Mouse (Mus musculus): ENCODE results near the gene Slain1.
A peak's percentile ranks its signal among the peaks of the same experiment; 100 is the strongest.
"Not testable (repeated sequence)": the region's sequence is repeated elsewhere in the genome, so short reads cannot be mapped to it uniquely, and the experiment has no call there.

Slain1 gene

DNA sequence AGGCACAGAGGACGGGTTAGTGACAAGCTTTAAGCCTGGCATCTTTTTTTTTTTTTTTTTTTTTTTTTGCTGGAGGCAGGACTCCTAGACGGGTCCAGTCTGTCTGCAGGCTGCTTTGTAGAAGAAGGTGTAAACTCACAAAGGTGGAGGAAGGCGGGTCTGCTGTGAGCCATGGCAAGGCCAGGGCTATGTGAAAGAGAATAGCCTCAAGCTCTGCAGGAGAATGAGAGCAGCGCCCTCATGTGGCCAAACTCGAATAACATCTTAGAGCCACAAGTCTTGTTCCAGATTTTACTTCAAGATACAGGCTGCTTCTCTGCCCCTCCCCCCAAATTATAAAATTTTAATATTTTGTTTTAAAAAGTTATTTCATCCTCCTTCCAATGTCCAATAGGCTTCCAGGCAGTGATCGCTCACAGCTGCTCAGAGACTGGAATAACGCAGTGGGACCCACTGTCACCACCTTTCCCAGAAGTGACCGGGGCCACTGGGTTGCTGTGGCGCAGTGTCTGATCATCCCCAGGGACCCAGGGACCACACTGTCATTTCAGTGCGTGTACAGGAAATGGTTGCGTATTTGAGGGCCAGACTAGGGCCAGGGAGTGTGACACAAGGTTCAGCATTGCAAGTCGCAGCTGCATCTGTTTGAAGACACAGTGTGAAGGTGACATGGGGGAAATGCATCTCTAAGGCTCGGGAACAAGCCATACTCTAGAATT, 70.8 kb downstream of the Slain1 start:
- DNase-seq (ENCODE audit: low spot score in 2 of 2): peak in 1 of 2 experiments; percentile 64

DNA sequence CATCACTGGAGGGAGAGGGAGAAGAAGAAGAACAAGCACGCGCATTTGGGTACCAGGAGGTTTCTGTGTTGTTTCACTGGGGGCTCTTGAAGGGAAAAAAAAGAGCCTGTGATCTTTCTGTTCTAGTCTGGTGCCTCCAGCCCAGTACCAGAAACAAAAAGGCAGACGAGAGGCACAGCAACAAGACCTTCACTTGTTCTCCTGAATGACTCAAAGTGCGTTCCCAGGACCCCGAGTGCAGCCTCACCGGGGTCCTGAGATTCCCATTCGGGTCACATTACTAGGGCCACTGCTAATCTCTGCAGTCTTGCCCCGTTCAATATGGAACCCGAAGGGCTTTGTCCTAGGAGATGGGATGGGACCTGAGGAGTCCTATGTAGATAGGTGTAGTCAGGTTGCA, 73.3 kb downstream of the Slain1 start:
- DNase-seq (ENCODE audit: low spot score in 2 of 2): no peak

DNA sequence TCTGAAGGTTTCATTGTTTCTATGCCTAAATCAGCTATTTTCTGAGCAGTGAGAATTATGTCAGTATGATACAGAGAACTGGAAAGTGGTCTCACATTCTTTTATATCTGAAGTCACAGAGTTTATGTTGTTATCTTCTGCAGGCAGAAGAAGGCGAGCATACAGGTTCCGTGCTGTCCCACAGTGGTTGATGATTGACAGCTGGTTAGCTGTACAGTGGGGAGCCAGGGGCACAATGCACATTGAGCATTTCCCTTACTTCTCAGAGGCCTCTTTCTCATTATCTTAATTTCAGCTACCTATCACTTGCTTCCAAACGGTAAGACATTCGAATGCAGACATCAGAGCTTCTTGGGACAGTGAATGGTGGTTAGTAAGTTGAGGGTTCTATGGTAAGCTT, 73.8 kb downstream of the Slain1 start:
- no peak for DNase-seq (ENCODE audit: low spot score in 2 of 2)

- DNase-seq (ENCODE audit: low spot score in 2 of 2): no peak
These were observed 78.5 kb downstream of the Slain1 start for GRCm38 (mm10) chr14:103728506-103728905.

- no peak for DNase-seq (ENCODE audit: low spot score in 2 of 2)
These were observed 79.1 kb downstream of the Slain1 start for GRCm38 (mm10) chr14:103728951-103729725.

- DNase-seq (ENCODE audit: low spot score in 2 of 2): no peak
These were observed 79.8 kb downstream of the Slain1 start for GRCm38 (mm10) chr14:103729760-103730367.

DNA sequence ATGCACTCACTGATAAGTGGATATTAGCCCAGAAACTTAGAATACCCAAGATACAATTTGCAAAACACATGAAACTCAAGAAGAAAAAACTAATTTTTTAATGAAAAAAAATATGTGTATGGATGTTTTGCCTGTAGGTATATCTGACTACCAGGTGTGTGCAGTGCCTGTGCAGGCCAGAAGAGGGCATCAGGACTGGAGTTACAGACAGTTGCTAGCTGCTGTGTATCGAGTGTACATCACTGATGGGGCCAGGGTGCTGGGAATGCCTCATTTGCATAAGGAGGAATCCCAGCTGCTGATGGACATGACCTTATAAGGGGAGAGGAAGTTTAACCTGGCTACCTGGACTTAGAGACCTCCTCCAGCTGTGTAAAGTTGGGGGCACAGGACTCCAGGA, 82.6 kb downstream of the Slain1 start:
- DNase-seq (ENCODE audit: low spot score in 2 of 2): no peak

DNA sequence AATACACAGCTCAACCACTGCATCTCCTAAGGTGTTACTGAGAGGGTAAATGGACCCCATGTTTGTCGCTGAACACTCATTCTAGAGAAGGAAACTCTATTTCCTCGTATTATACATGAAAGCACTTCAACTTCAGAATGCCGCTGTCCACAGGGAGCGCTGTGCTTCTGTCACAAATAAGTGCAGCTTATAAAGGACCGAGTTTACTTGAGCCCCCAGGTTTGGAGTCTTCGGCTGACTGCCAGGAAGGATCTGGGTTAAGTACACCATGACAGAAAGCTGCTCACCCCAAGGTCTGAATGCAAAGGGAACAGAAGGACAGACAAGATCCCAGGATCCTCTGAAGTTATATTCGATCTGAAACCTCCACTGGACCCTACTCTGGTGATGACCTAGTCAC, 91.2 kb downstream of the Slain1 start:
- no peak for DNase-seq (ENCODE audit: low spot score in 2 of 2)

- DNase-seq (ENCODE audit: low spot score in 2 of 2): no peak
These were observed 92.1 kb downstream of the Slain1 start for GRCm38 (mm10) chr14:103742150-103742549.

GRCm38 (mm10) chr14:103747345-103747744, 97.3 kb downstream of the Slain1 start:
- DNase-seq (ENCODE audit: low spot score in 2 of 2): no peak

DNA sequence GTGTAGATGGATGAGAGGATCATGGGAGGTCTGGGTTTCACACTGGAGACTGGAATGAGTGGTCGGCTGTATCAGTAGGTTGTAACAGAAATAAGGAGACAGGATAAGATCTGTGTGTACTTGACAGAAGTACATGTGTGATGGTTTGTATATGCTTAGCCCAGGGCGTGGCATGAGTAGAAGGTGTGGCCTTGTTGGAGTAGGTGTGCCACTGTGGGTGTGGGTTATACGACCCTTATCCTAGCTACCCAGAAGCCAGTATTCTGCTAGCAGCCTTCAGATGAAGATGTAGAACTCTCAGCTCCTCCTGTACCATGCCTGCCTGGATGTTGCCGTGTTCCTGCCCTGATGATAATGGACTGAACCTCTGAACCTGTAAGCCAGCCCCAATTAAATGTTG, 100.6 kb downstream of the Slain1 start:
- DNase-seq (ENCODE audit: low spot score in 2 of 2): not testable (repeated sequence)

DNA sequence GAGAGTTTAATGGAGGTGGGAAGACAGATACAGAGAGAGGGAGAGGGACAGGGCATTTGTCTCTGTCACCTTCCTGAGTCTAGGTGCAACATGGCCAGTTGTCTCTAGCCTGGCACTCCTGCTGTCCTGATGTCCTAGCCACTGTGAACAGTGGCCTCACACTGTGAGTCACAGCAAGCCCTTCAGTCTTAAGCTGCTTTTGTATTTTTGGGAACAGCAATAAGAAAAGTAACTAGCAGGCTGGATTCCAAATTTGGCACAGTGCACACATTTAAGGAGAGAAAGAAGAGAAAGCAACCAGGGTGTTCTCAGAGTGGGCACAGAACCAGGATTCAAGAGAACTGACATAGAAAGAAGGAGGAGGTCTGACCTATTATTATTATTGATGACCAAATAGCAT, 101.4 kb downstream of the Slain1 start:
- no peak for DNase-seq (ENCODE audit: low spot score in 2 of 2)

GRCm38 (mm10) chr14:103752773-103753172, 102.7 kb downstream of the Slain1 start:
- no peak for DNase-seq (ENCODE audit: low spot score in 2 of 2)

GRCm38 (mm10) chr14:103754041-103754440, 104.0 kb downstream of the Slain1 start:
- no peak for DNase-seq (ENCODE audit: low spot score in 2 of 2)

- DNase-seq (ENCODE audit: low spot score in 2 of 2): no peak
These were observed 104.4 kb downstream of the Slain1 start for GRCm38 (mm10) chr14:103754465-103754864.
